7 mouse cellular contexts compared by ENCODE assay signal in the genomic region with DNA sequence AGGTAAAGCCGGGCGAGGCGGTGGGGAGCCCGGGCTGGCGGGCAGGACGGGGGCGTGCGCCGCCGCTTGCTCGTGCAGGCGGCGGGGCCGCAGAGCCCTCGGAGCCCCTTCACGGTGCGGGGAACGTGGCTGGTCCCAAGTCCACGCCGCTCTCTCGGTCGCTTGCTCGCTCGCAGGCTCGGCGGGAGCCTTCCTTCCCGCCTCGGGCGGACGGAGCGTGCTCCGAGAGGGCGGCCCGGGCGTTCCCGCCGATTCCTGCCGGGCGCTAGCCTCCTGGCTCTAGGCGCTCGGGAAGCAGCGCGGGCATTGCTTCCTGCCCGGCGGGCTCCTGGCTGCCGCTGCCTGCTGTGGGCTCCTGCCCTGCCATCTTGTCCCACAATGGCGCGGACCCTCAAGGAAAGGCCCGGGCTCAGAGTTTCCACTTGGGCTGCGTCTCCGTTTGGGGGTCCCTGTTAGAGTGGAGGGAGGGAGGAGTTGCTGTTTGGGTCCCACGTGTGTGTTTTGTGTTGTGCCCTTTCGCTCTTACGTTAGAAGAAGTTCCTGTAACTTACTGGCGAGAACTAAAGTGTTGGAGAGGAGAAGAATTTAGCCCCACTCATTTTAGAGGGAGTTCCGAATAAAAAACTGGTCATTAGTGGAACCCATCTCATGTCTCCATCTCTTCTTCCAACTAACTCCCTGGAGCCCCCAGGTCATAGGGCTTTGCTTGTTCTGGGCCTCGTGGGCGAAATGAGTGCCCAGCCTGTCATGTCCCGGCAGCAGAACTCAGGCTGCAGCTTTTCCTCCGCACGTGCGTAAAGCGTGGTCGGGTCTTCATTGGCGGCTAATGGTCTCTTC. TPM values are rescaled to one million over a fixed set of nuclear protein-coding genes. Genes with fewer than 3 reads are reported as not detected.
DNase-seq lines count a peak whose midpoint lies in the region; ATAC-seq and TF ChIP-seq lines count a peak whose summit lies in the region.

No protein-coding gene starts in this region.

- peak overlapping the region; percentile 95 for H3K9ac ChIP-seq in hindbrain, embryonic 12.5 days

- H3K4me2 ChIP-seq in hindbrain, embryonic 12.5 days (replicated peaks) = peak overlapping the region; percentile 81

- H3K79me2 ChIP-seq in macrophage (ENCODE audit: inconsistent target) = peaks cover 52% of the 10 kb centered on the region

- no peaks in the 10 kb centered on the region for H3K27me3 ChIP-seq in cerebellum, adult 2 months (ENCODE audit: control insufficient read depth, insufficient read depth, low read length)
- H3K27me3 ChIP-seq in hindbrain, embryonic 12.5 days = no peaks in the 10 kb centered on the region

- ATAC-seq in hindbrain, embryonic 12.5 days (ENCODE audit: low FRiP score) = peak; percentile 51

- WGBS in cerebellum, adult 2 months = under 1% methylated on average over 65 of the region's 65 CpGs
- WGBS in hindbrain, embryonic 12.5 days = under 1% methylated on average over 60 of the region's 65 CpGs
- WGBS in macrophage (ENCODE audit: missing documents) = under 1% methylated on average over 61 of the region's 65 CpGs

- H3K4me1 ChIP-seq in cerebellum, adult 2 months (ENCODE audit: control insufficient read depth, insufficient read depth, low read length) = no peaks in the 10 kb centered on the region
- H3K4me1 ChIP-seq in hindbrain, embryonic 12.5 days = peaks cover 10% of the 10 kb centered on the region

- TF ChIP-seq POLR2A in cerebellum, adult 2 months (IDR thresholded peaks at IDR 0.05; ENCODE audit: borderline replicate concordance, insufficient read depth, low read length) = no peak

- peak overlapping the region; percentile 5 for H3K27ac ChIP-seq in cerebellum, adult 2 months (ENCODE audit: insufficient read depth, low read length)
- H3K27ac ChIP-seq in hindbrain, embryonic 12.5 days = peak overlapping the region; percentile 92
- peak overlapping the region; percentile 54 for H3K27ac ChIP-seq in macrophage

- H3K9me3 ChIP-seq in hindbrain, embryonic 12.5 days (replicated peaks) = no peaks in the 10 kb centered on the region

- TF ChIP-seq CTCF in cerebellum, adult 2 months (IDR thresholded peaks at IDR 0.05; ENCODE audit: borderline replicate concordance, insufficient read depth, low read depth, low read length) = no peak

- peak; percentile 84 for DNase-seq in R1 (ENCODE audit: low read depth, low spot score)
- DNase-seq in cerebellum, adult 2 months = peak; percentile 24 to 39
- DNase-seq in forelimb bud, embryonic 11.5 days (ENCODE audit: low read depth, low spot score) = peak; percentile 32
- peak; percentile 8 to 20 for DNase-seq in layer of hippocampus, postnatal 25 days (ENCODE audit: extremely low spot score in 1 of 2, low spot score in 1 of 2)
- peak; percentile 46 to 52 for DNase-seq in right cerebral cortex, postnatal 10 days (ENCODE audit: low spot score in 2 of 2)

- H3K36me3 ChIP-seq in hindbrain, embryonic 12.5 days = peaks cover under 1% of the 10 kb centered on the region; the same call in 1 of the 2 replicates
- peaks cover 13% of the 10 kb centered on the region; the same call in 1 of the 2 replicates for H3K36me3 ChIP-seq in macrophage (ENCODE audit: inconsistent target)

- peak overlapping the region; percentile 90 for H3K4me3 ChIP-seq in cerebellum, adult 2 months (replicated peaks; ENCODE audit: insufficient read depth, low read depth, low read length)
- peak overlapping the region; percentile 91 for H3K4me3 ChIP-seq in hindbrain, embryonic 12.5 days
- H3K4me3 ChIP-seq in macrophage (ENCODE audit: inconsistent target) = peak overlapping the region; percentile 73

RNA-seq across cellular contexts. Expression of a gene that starts 29.6 kb away (rescaled TPM):
- polyA plus RNA-seq in cerebellum, adult 2 months (2012; rRNA removed) = 194 and 201 TPM in 2 replicates
- polyA plus RNA-seq in hindbrain, embryonic 12.5 days (2016; fragmentation: Nextera tagmentation; extraction: Ambion mirVana) = 404 and 432 TPM in 2 replicates
- 100 to 1,000 TPM; 224 to 238 TPM for total RNA-seq in layer of hippocampus, postnatal 25 days (2021)
- total RNA-seq in macrophage (2018; cell fraction: chromatin; rRNA removed) = 100 to 1,000 TPM in 24 of 26 experiments, 10 to 100 TPM in 2; 82.2 to 247 (median 159) TPM
- total RNA-seq in macrophage (2018; cell fraction: cytosol; rRNA removed) = 100 to 1,000 TPM; 213 to 465 (median 300) TPM
- 100 to 1,000 TPM in 25 of 26 experiments, 10 to 100 TPM in 1; 97.0 to 329 (median 144) TPM for total RNA-seq in macrophage (2018; cell fraction: nucleus; rRNA removed)
- polyA plus RNA-seq in macrophage (2018) = 276 to 1,082 TPM (median 590 TPM) in 3 replicates

Comparison
In these comparisons a context has a peak if more than half of its experiments do, and no peak if none do; other contexts are left out.
1. Peak in every context shown above with its lines: DNase-seq, ATAC-seq, H3K4me3 ChIP-seq and H3K27ac ChIP-seq.
2. DNase-seq: peak in every context shown above with its lines; median percentile 84 in R1; 49 in right cerebral cortex, postnatal 10 days; 32 in forelimb bud, embryonic 11.5 days; 32 in cerebellum, adult 2 months; 14 in layer of hippocampus, postnatal 25 days.
3. H3K27ac ChIP-seq: peak in every context shown above with its lines; median percentile 92 in hindbrain, embryonic 12.5 days; 54 in macrophage; 5 in cerebellum, adult 2 months.